Mouse (Mus musculus): ENCODE data around the gene Smim11. TPM values are rescaled to one million over a fixed set of nuclear protein-coding genes. Genes with fewer than 3 reads are reported as not detected.

The Smim11 gene
- polyA plus RNA-seq, 1 experiment = 22.4 TPM

DNA sequence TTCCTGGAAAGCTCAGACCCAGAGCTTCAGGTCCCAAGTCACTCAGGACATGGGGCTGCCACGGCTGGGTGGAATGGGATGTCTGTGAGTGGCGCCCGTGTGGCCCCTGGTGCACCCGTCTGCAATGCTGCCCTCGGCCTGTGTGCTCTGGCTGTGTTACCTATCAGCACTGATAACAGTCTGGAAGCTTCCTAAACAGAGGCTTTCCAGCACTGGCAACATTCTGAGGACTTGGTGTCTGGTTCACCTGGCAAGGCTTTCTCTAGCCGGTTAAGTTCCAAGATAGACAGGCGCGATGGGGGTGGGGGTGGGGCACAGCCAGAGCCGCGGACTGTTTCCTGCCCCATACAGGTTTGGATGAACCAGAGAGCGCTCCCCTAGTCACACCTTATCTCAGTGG, 54.9 kb downstream of the Smim11 start:
- no peaks in the 10 kb centered on the region for H3K4me1 ChIP-seq (ENCODE audit: control insufficient read depth, insufficient read depth, low read length)
- no peak overlapping the region for H3K4me3 ChIP-seq (replicated peaks; ENCODE audit: extremely low read depth, low read depth, low read length)
- no peak for DNase-seq
- WGBS = 68% methylated on average over 11 of the region's 11 CpGs
- no peak for TF ChIP-seq CTCF (IDR thresholded peaks at IDR 0.05; ENCODE audit: insufficient read depth, low read length)
- TF ChIP-seq POLR2A (IDR thresholded peaks at IDR 0.05; ENCODE audit: borderline replicate concordance, extremely low read depth, low read depth, low read length) = no peak

DNA sequence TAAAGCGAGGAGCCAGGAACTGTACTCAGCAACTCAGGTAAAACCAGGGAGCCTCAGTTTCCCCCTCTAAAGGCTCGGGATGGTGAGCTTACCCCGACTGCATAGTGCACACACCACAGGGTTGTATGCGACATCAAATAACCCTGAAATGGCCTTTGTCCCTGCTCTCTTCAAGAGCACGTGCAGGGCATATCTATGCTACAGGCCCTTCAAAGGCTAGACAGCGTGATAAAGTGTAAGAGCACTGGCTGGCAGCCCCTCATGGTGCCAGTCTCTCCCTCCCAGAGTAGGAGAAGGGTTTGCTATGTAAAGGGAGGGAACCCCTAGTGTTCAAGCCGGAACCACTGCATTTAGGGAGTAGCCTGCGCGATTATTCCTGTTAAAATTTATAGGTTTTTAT, 55.9 kb downstream of the Smim11 start:
- 79% methylated on average over 9 of the region's 9 CpGs for WGBS
- no peak for TF ChIP-seq CTCF (IDR thresholded peaks at IDR 0.05; ENCODE audit: insufficient read depth, low read length)
- no peak for TF ChIP-seq POLR2A (IDR thresholded peaks at IDR 0.05; ENCODE audit: borderline replicate concordance, extremely low read depth, low read depth, low read length)
- no peak for DNase-seq
- H3K4me3 ChIP-seq (replicated peaks; ENCODE audit: extremely low read depth, low read depth, low read length) = no peak overlapping the region
- H3K4me1 ChIP-seq (ENCODE audit: control insufficient read depth, insufficient read depth, low read length) = no peaks in the 10 kb centered on the region

DNA sequence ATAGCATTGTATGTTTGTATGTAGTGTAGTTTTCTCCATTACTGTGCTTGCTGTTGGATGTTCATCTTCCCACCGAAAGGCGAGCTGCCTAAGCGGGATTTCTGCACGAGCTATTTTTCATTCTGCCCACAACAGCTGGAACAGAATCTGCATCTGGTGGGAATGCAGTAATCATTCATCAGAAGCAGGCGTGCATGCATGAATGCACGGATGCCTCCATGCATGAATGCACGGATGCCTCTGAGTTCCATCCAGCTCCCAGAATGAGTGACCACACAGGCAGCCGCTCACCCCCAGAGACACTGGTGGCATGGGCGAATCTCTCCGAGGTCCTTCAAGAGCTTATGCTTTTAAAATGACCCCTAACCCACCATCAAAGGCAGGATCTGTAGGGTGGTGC, 56.5 kb downstream of the Smim11 start:
- DNase-seq = no peak
- Histone ChIP-seq H3K4me1 (ENCODE audit: control insufficient read depth, insufficient read depth, low read length) (no peaks in the 10 kb centered on the region), H3K4me3 (replicated peaks; ENCODE audit: extremely low read depth, low read depth, low read length) (no peak overlapping the region)
- 86% methylated on average over 10 of the region's 10 CpGs for WGBS
- TF ChIP-seq POLR2A (IDR thresholded peaks at IDR 0.05; ENCODE audit: borderline replicate concordance, extremely low read depth, low read depth, low read length) (no peak), CTCF (IDR thresholded peaks at IDR 0.05; ENCODE audit: insufficient read depth, low read length) (no peak)

DNA sequence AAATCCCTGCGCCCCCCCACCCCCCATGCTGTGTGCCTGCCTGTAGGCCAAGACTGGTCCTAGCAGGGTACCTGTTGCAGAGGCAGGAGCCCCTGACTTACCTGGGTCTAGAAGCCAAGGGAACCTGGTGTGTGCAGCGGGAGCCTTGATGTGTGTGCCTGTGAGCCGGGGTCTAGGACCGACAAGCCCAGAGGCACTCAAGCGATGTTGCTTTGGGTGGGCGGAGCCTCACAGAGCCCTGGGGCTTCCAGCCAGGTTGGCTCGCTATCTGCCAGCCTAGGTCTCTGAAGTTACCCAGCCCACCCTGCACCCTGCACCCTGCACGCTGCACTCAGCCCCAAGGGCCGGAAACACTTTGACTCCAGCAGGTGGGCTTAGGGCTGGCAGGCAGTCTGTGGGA, 57.6 kb downstream of the Smim11 start:
- Histone ChIP-seq H3K4me1 (ENCODE audit: control insufficient read depth, insufficient read depth, low read length) (no peaks in the 10 kb centered on the region), H3K4me3 (replicated peaks; ENCODE audit: extremely low read depth, low read depth, low read length) (no peak overlapping the region)
- no peak for TF ChIP-seq CTCF (IDR thresholded peaks at IDR 0.05; ENCODE audit: insufficient read depth, low read length)
- no peak for TF ChIP-seq POLR2A (IDR thresholded peaks at IDR 0.05; ENCODE audit: borderline replicate concordance, extremely low read depth, low read depth, low read length)
- DNase-seq = no peak
- 37% methylated on average over 9 of the region's 9 CpGs for WGBS

DNA sequence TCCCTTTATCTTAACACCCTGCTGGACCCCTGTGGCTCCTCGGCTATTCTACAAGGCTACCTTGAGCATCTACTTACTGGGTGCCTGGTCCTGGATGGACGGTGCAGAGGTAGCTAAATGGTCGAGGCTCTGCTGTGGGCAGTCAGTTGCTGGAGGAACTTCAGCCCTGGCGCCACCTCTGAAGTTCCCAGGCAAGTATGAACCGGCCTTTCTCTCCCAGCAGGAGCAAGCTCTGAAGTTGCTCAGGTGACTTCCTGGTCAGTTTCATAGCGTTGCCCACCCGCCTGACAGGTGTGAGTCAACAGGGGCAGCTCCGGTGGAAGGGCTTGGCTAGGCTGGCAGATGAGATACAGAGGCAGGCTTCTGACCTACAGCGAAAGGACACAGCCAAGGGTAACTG, 58.1 kb downstream of the Smim11 start, which contains the start of gene Kcne1:
Gene Kcne1, minus strand, starts transcription at position 240 of the 400 bp plus-strand sequence.
- H3K4me1 ChIP-seq (ENCODE audit: control insufficient read depth, insufficient read depth, low read length) = no peaks in the 10 kb centered on the region
- TF ChIP-seq CTCF (IDR thresholded peaks at IDR 0.05; ENCODE audit: insufficient read depth, low read length) = no peak
- WGBS = 52% methylated on average over 9 of the region's 9 CpGs
- no peak for DNase-seq
- no peak within 1 kb of the TSS for H3K4me3 ChIP-seq (replicated peaks; ENCODE audit: extremely low read depth, low read depth, low read length)

DNA sequence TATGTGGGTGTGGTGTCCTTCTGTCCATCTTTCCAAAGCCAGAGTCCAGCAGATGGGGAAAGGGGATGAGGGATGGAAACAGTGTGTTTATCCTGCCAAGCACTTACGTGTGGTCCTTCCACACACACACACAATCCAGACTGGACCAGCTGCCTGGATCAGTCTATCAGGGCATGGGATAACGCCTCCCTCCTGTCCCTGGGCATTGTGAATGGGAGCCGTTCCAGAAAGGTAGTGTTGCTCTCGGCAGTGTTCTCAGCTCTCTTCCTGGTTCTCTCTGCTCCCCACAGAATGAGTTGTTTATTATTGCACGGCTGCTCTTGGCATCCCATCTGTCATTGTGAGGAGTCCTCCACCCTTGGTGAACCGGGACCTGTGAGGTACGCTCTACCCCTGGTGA, 59.6 kb downstream of the Smim11 start:
- H3K4me3 ChIP-seq (replicated peaks; ENCODE audit: extremely low read depth, low read depth, low read length) = no peak overlapping the region
- no peaks in the 10 kb centered on the region for H3K4me1 ChIP-seq (ENCODE audit: control insufficient read depth, insufficient read depth, low read length)
- 45% methylated on average over 7 of the region's 7 CpGs for WGBS
- no peak for DNase-seq
- TF ChIP-seq POLR2A (IDR thresholded peaks at IDR 0.05; ENCODE audit: borderline replicate concordance, extremely low read depth, low read depth, low read length) = no peak
- TF ChIP-seq CTCF (IDR thresholded peaks at IDR 0.05; ENCODE audit: insufficient read depth, low read length) = no peak

Other genes with a start within 250 kb of the Smim11 start
- gene Mrps6, start 243.0 kb upstream of the Smim11 start, polyA plus RNA-seq (2012; rRNA removed) = 15.7 and 15.9 TPM in 2 replicates
- gene Gm49711, start 243.0 kb upstream of the Smim11 start, polyA plus RNA-seq (2012; rRNA removed) = 0.10 TPM in 1 of 2 replicates, not detected in the other
- gene Slc5a3, start 243.0 kb upstream of the Smim11 start, polyA plus RNA-seq (2012; rRNA removed) = 0.95 and 1.4 TPM in 2 replicates
- gene Kcne2, start 8.9 kb upstream of the Smim11 start, polyA plus RNA-seq (2012; rRNA removed) = 12.5 and 17.5 TPM in 2 replicates
- not detected in 2 replicates for gene Fam243, start 20.2 kb downstream of the Smim11 start, polyA plus RNA-seq (2012; rRNA removed)
- gene Kcne1, start 58.2 kb downstream of the Smim11 start, polyA plus RNA-seq (2012; rRNA removed) = not detected in 2 replicates
- gene Rcan1, start 169.6 kb downstream of the Smim11 start, polyA plus RNA-seq (2012; rRNA removed) = 13.7 and 21.6 TPM in 2 replicates
- gene Clic6, start 184.4 kb downstream of the Smim11 start, polyA plus RNA-seq (2012; rRNA removed) = 7.6 and 9.5 TPM in 2 replicates

Data from lung, adult 2 months (tissue).